20 mouse cellular contexts compared by ENCODE assay signal in genomic region chr2:170543625-170544024, GRCm38 (mm10). TPM values are rescaled to one million over a fixed set of nuclear protein-coding genes. Genes with fewer than 3 reads are reported as not detected.
"Had no signal": no experiment of that assay in that cellular context is flagged by ENCODE, and none has a peak within 500 bp of the region (broad histone marks: within the 10 kb centered on the region; RNA-seq: fewer than 3 reads in every experiment).

No protein-coding gene starts in this region.

- H3K9me3 ChIP-seq: liver, embryonic 12.5 days; lung, embryonic 15.5 days; midbrain, embryonic 13.5 days; midbrain, embryonic 15.5 days; neural tube, embryonic 12.5 days; stomach, embryonic 15.5 days had no signal

- ATAC-seq: liver, embryonic 12.5 days; midbrain, embryonic 13.5 days; midbrain, embryonic 15.5 days had no signal

- DNase-seq: right cerebral cortex, postnatal 14 days; thymus, adult 2 months; thymus, postnatal 25 days; thymus, postnatal 4 days had no signal

- H3K36me3 ChIP-seq: liver, embryonic 12.5 days; lung, embryonic 15.5 days; midbrain, embryonic 13.5 days; midbrain, embryonic 15.5 days; neural tube, embryonic 12.5 days; stomach, embryonic 15.5 days had no signal

- H3K9ac ChIP-seq: liver, embryonic 12.5 days; liver, embryonic 14.5 days; lung, embryonic 15.5 days; midbrain, embryonic 13.5 days; midbrain, embryonic 15.5 days; neural tube, embryonic 12.5 days; stomach, embryonic 15.5 days had no signal

- H3K4me3 ChIP-seq: liver, embryonic 12.5 days; lung, embryonic 15.5 days; megakaryocyte, embryonic 14.5 days; midbrain, embryonic 13.5 days; midbrain, embryonic 15.5 days; neural tube, embryonic 12.5 days; stomach, embryonic 15.5 days had no signal

- H3K4me2 ChIP-seq: liver, embryonic 12.5 days; lung, embryonic 15.5 days; midbrain, embryonic 11.5 days; midbrain, embryonic 13.5 days; midbrain, embryonic 15.5 days; neural tube, embryonic 12.5 days; stomach, embryonic 15.5 days had no signal

- H3K4me1 ChIP-seq: liver, embryonic 12.5 days had no signal

- H3K27me3 ChIP-seq: liver, embryonic 12.5 days; lung, embryonic 15.5 days; megakaryocyte, embryonic 14.5 days; midbrain, embryonic 13.5 days; midbrain, embryonic 15.5 days; neural tube, embryonic 12.5 days; stomach, embryonic 15.5 days had no signal

- H3K27ac ChIP-seq: liver, embryonic 12.5 days; liver, embryonic 14.5 days; lung, embryonic 15.5 days; macrophage; midbrain, embryonic 13.5 days; midbrain, embryonic 15.5 days; neural tube, embryonic 12.5 days; stomach, embryonic 15.5 days had no signal

RNA-seq across cellular contexts. Expression of gene Cyp24a1, which starts 46.7 kb away (rescaled TPM):
- polyA plus RNA-seq: liver, adult 2 months; liver, embryonic 12.5 days; liver, embryonic 14.5 days; liver, embryonic 16.5 days; lung, embryonic 15.5 days; macrophage; spleen, adult 2 months; stomach, embryonic 15.5 days; urinary bladder, adult 2 months had no signal

RNA-seq across cellular contexts. Expression of gene 4930470P17Rik, which starts 58.2 kb away (rescaled TPM):
- polyA plus RNA-seq: liver, adult 2 months; liver, embryonic 12.5 days; liver, embryonic 14.5 days; liver, embryonic 16.5 days; lung, embryonic 15.5 days; macrophage; midbrain, embryonic 11.5 days; midbrain, embryonic 13.5 days; midbrain, embryonic 15.5 days; midbrain, postnatal 0 days; neural tube, embryonic 12.5 days; neural tube, embryonic 14.5 days; spleen, adult 2 months; stomach, embryonic 15.5 days; thymus, adult 2 months; urinary bladder, adult 2 months had no signal
